Mouse (Mus musculus) liver, adult 2 months (tissue): ENCODE data around the gene Tmem128.

Experiments
- CTCF ChIP-seq: fragments of 200-500 bp; IDR thresholded peaks from 2 replicates; pipeline ENCODE4 v1.5.1; 2011; ENCODE audit warnings: low read depth, low read length, control low read depth
- POLR2A ChIP-seq: fragments of 200-500 bp; IDR thresholded peaks from 2 replicates; pipeline ENCODE4 v1.6.1; 2011; ENCODE audit warnings: low read length, control low read depth; ENCODE audit not compliant: insufficient read depth; ENCODE audit errors: extremely low read depth

DNA sequence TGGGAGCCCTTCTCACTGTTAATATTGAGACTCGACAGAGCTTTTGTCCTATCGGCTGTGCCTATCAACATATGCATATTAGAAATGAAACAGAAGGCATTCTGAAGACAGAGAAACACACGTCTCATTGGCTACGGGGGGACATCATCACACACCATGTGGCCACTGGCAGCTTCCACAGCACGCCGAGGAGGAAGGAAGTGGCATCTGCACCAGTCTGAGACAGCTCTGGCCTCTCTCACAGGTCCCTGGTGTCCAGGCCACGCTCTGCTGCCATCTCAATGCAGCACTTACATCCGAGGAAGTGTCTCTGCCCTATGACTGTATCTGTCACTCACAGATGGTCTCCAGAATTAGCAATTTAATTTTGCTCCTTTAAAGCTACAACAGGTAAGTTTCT lies 48.3 kb upstream of the Tmem128 start:
- no peak for TF ChIP-seq CTCF
- no peak for TF ChIP-seq POLR2A
